Mouse (Mus musculus): ENCODE measurements at regions not wholly inside any gene's neighbourhood (a gene's known extent, or its start where the extent isn't known, plus 50 kb on each side); places are given as distances from the start of the nearest gene placed in this dataset.

GRCm38 (mm10) chr8:115539600-115539999 is 168.0 kb downstream of the Maf start:
- 0 out of 2 replicates have a peak, but pooled peaks have one; percentile 16 for TF ChIP-seq POLR2A (IDR thresholded peaks at IDR 0.05; ENCODE audit: control insufficient read depth, low read depth, low read length)
- TF ChIP-seq CTCF (IDR thresholded peaks at IDR 0.05; ENCODE audit: control insufficient read depth, insufficient read depth, insufficient replicate concordance, low read depth, low read length), result no peak

Data from testis, adult 2 months (tissue).